Mouse (Mus musculus) kidney, postnatal 25 days (tissue): ENCODE results near the gene Ermap.

Experiments
- DNase-seq, 2 experiments: peaks; one replicate each; pipeline ENCODE4 v3.0.0; 2021; ENCODE audit warnings: mixed read lengths in 2 of 2

The Ermap gene

GRCm38 (mm10) chr4:119189864-119190263, at the start of gene Ermap:
Gene Ermap (minus strand): TSS chr4:119190011.
- no peak for DNase-seq

GRCm38 (mm10) chr4:119239181-119239682, 49.4 kb upstream of the Ermap start:
- DNase-seq = peak in 1 of 2 experiments; percentile 48

GRCm38 (mm10) chr4:119238661-119239060, 48.9 kb upstream of the Ermap start:
- no peak for DNase-seq

GRCm38 (mm10) chr4:119234348-119234747, 44.5 kb upstream of the Ermap start:
- DNase-seq = no peak

GRCm38 (mm10) chr4:119233256-119233901, 43.6 kb upstream of the Ermap start:
- peak; percentile 35 to 69 for DNase-seq

- peak; percentile 99 to 100 for DNase-seq
Observed at GRCm38 (mm10) chr4:119232410-119233255, 42.8 kb upstream of the Ermap start, which contains the start of the genes AU022252 and P3h1. Gene AU022252 (minus strand): TSS chr4:119232712. Gene P3h1 (plus strand): TSS chr4:119232915.

- no peak for DNase-seq
Observed at GRCm38 (mm10) chr4:119226751-119227150, 36.9 kb upstream of the Ermap start.

GRCm38 (mm10) chr4:119225719-119226118, 35.9 kb upstream of the Ermap start:
- no peak for DNase-seq

GRCm38 (mm10) chr4:119224534-119224933, 34.7 kb upstream of the Ermap start:
- DNase-seq = no peak

- DNase-seq = peak; percentile 45 to 46
Observed at GRCm38 (mm10) chr4:119223696-119224095, 33.9 kb upstream of the Ermap start.

GRCm38 (mm10) chr4:119218169-119218568, 28.4 kb upstream of the Ermap start, which contains the start of gene Tmem269:
Gene Tmem269 (minus strand): TSS chr4:119218217.
- peak in 1 of 2 experiments; percentile 39 for DNase-seq

- DNase-seq = no peak
Observed at GRCm38 (mm10) chr4:119216667-119217066, 26.9 kb upstream of the Ermap start.

GRCm38 (mm10) chr4:119204672-119205071, 14.9 kb upstream of the Ermap start:
- DNase-seq = peak; percentile 70 to 82

- no peak for DNase-seq
Observed at GRCm38 (mm10) chr4:119198105-119198504, 8.3 kb upstream of the Ermap start.

- peak in 1 of 2 experiments; percentile 10 for DNase-seq
Observed at GRCm38 (mm10) chr4:119195582-119196320, 5.9 kb upstream of the Ermap start.

GRCm38 (mm10) chr4:119194909-119195581, 5.2 kb upstream of the Ermap start, which contains the start of gene Svbp:
Gene Svbp (plus strand): TSS chr4:119195306.
- DNase-seq = peak; percentile 92 to 93

GRCm38 (mm10) chr4:119192757-119193156, 2.9 kb upstream of the Ermap start:
- DNase-seq = no peak

- no peak for DNase-seq
Observed at GRCm38 (mm10) chr4:119191273-119191672, 1.5 kb upstream of the Ermap start.

- DNase-seq = no peak
Observed at GRCm38 (mm10) chr4:119190618-119191017, 807 bp upstream of the Ermap start.

GRCm38 (mm10) chr4:119189392-119189791, 419 bp downstream of the Ermap start:
- no peak for DNase-seq

GRCm38 (mm10) chr4:119188060-119188785, 1.6 kb downstream of the Ermap start:
- DNase-seq = no peak
